Mouse (Mus musculus): Measurements from ENCODE around the gene Hp.

Gene Hp

DNA sequence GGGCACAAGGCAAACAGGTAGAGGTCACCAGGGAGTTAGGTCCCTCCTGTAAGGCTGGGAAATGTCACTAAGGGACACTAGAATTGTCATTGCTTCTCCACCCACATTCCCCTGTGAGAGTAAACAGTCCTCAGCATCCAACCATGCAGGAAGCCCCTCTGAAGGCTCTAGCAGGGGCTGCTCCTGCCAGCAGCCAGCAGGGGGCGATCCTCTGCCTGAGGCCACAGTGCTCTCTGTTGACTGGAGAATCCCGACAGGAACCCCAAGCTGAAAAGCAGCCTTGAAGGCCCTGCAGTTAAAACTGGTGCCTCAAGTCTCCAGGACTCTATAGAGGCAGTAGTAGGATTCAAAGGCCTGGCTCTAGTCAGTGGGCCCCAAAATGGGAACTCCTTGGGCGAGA lies 27.3 kb downstream of the Hp start:
- peak; percentile 12 for DNase-seq

DNA sequence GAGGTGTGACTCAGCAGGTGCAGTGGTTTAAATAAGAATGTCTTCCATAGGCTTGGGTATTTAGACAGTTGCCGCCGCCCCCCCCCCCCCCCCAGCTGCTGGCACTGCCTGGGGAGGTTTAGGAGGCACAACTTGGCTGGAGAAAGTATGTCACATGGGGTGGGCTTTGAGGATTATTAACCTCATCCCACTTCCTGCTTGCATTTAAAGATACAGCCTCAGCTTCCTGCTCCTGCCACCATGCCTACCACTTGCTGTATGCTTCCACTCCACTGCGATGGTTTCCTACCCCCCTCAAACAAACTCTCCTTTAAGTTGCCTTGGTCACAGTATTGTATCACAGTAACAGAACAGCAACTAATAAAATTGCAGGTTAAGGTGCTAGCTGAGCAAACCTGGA lies 34.9 kb downstream of the Hp start:
- DNase-seq, result no peak

DNA sequence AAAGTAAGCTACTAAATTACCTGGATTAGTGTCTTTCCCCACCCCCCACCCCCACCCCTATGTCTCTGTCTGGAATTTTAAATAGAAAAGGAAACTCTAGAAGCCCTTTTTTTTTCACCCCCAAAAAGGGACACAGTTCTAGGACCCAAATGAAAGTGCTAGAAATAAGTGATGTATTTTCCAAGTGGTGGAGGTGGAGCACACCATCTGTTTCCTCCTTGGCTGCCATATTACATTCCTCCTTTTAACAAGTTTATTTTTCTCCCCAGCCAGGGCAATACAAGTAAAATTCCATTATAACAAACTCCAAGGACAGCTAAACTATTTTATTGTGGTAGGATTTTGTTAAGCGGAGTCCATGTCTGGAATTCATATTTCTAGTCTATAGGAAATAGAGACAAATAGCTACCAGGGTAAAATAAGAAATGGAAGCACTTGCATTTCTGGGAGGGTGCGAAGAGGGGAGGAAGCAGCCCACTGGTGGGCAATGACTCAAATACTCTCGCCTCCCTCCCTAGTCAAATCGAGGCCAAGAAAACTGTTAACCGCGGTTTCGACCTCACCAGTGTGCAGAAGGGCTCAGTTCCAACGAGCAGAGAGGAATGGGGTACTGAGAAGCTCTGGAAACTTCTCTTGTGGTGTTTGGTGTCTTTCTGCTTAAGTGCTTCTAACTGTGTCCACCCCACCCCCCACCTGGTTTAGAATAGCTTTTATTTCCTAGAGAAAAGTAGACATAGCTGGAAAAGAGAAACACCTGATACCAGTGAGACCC lies 36.0 kb downstream of the Hp start:
- no peak for DNase-seq

GRCm38 (mm10) chr8:109542165-109542564 lies 36.8 kb downstream of the Hp start:
- DNase-seq, result no peak

GRCm38 (mm10) chr8:109536703-109537102 lies 42.3 kb downstream of the Hp start:
- peak; percentile 83 for DNase-seq

GRCm38 (mm10) chr8:109535140-109535990 lies 43.6 kb downstream of the Hp start:
- DNase-seq, result peak; percentile 64
